Mouse (Mus musculus) urinary bladder, postnatal 36 days (tissue): Measurements from ENCODE around the gene Slc51a.

Source experiments
- DNase-seq, 2 experiments: peaks; one replicate each; pipeline ENCODE4 v3.0.0; 2022; ENCODE audit warnings: low spot score in 2 of 2, mixed read lengths in 1 of 2

Slc51a gene

GRCm38 (mm10) chr16:32487234-32488111 lies at the start of gene Slc51a:
Gene Slc51a (minus strand): TSS chr16:32487879.
- no peak for DNase-seq

- DNase-seq = no peak
Measured at GRCm38 (mm10) chr16:32535157-32535751, 47.6 kb upstream of the Slc51a start.

GRCm38 (mm10) chr16:32532878-32533826 lies 45.5 kb upstream of the Slc51a start:
- no peak for DNase-seq

GRCm38 (mm10) chr16:32526906-32527305 lies 39.2 kb upstream of the Slc51a start:
- no peak for DNase-seq

- no peak for DNase-seq
Measured at GRCm38 (mm10) chr16:32524244-32524615, 36.6 kb upstream of the Slc51a start.

GRCm38 (mm10) chr16:32523462-32524243 lies 36.0 kb upstream of the Slc51a start:
- peak in 1 of 2 experiments; percentile 85 for DNase-seq

GRCm38 (mm10) chr16:32522578-32523194 lies 35.0 kb upstream of the Slc51a start:
- no peak for DNase-seq

- DNase-seq = peak in 1 of 2 experiments; percentile 52
Measured at GRCm38 (mm10) chr16:32520372-32520748, 32.7 kb upstream of the Slc51a start.

- no peak for DNase-seq
Measured at GRCm38 (mm10) chr16:32519656-32520371, 32.1 kb upstream of the Slc51a start.

GRCm38 (mm10) chr16:32517785-32518481 lies 30.3 kb upstream of the Slc51a start:
- DNase-seq = no peak

- DNase-seq = no peak
Measured at GRCm38 (mm10) chr16:32516006-32516962, 28.6 kb upstream of the Slc51a start.

- DNase-seq = no peak
Measured at GRCm38 (mm10) chr16:32513948-32514347, 26.3 kb upstream of the Slc51a start.

GRCm38 (mm10) chr16:32513401-32513800 lies 25.7 kb upstream of the Slc51a start:
- DNase-seq = no peak

- DNase-seq = peak in 1 of 2 experiments; percentile 48
Measured at GRCm38 (mm10) chr16:32512921-32513320, 25.2 kb upstream of the Slc51a start.

GRCm38 (mm10) chr16:32511827-32512490 lies 24.3 kb upstream of the Slc51a start:
- DNase-seq = no peak

GRCm38 (mm10) chr16:32511338-32511734 lies 23.7 kb upstream of the Slc51a start:
- no peak for DNase-seq

- DNase-seq = no peak
Measured at GRCm38 (mm10) chr16:32510399-32511337, 23.0 kb upstream of the Slc51a start.
